Mouse (Mus musculus): ENCODE measurements around the gene Dao.

Dao gene

DNA sequence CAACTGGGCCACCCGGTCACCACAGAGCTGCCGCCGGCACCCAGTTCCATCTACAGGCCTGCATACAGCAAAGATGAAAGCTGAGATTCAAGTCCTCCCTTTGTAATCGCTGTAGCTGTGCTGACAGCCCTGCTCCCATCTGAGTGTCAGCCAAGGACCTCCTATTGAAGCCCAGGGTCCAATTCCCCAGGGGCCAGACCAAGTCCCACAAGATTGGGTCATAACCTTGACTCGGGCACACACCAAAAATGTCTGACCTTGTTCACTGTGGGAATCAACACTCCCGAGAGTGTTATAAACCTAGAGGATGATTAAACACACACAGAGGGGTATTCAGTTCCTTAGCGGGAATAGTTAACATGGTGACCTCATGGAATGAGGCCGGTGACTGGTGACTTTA is 21.7 kb upstream of the Dao start:
- DNase-seq (ENCODE audit: extremely low spot score, low read depth, low spot score) = no peak

- no peak for DNase-seq (ENCODE audit: extremely low spot score, low read depth, low spot score)
These were observed 20.0 kb upstream of the Dao start for GRCm38 (mm10) chr5:113983541-113983940.

DNA sequence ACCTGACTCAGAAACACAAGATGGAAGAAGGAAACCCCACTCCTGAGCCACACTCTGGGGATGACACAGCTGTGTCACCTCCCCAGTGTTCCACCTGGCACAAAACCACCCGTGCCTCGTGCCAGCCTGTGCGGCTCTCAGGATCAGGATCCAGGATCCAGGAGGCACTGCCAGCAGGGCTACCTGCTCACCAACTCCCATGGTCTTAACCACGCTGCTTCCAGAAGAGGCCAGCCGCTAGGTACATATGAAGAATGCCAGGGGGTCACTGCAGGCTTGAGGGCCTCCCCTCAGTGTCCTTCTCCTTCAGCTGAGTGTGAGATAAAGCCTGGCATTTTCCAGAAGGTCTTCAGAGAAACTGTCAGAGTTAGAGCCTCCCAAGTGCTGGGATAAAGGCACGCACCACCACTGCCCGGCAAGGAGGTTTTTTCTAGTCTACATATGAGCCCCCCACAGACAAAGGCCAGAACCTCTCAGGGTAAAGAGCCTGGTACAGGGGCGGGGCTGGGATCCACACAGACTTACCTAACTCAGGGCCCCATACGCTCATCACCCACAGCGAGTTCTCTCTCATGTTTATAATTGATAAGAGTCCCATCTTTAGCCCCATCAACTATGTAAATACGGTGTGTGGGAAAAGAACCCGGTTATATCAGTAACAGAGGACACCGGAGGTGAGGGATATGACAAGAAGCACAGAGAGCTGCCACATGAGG is 19.3 kb upstream of the Dao start:
- DNase-seq (ENCODE audit: extremely low spot score, low read depth, low spot score) = no peak

DNA sequence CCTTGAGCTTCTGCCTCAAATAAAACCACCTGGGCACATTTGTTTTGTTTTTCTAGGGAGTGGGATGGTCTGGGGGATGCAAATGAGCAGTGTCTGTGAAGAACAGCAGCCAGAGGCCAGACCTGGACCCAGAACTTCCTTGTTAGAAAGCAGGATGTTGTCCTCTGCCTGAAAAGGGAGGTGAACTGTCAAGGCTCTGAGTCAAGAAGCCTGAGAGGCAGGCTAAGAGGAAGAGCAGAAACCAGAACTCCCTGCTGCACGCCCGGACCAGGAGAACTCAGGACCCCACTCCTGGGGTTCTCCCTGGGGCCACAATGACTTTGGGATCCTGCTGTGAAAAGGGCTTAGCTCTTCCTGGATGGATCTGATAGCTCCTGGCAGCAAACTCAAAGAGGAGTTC is 17.8 kb upstream of the Dao start:
- DNase-seq (ENCODE audit: extremely low spot score, low read depth, low spot score) = no peak

GRCm38 (mm10) chr5:113986182-113986961 is 17.1 kb upstream of the Dao start:
- no peak for DNase-seq (ENCODE audit: extremely low spot score, low read depth, low spot score)

DNA sequence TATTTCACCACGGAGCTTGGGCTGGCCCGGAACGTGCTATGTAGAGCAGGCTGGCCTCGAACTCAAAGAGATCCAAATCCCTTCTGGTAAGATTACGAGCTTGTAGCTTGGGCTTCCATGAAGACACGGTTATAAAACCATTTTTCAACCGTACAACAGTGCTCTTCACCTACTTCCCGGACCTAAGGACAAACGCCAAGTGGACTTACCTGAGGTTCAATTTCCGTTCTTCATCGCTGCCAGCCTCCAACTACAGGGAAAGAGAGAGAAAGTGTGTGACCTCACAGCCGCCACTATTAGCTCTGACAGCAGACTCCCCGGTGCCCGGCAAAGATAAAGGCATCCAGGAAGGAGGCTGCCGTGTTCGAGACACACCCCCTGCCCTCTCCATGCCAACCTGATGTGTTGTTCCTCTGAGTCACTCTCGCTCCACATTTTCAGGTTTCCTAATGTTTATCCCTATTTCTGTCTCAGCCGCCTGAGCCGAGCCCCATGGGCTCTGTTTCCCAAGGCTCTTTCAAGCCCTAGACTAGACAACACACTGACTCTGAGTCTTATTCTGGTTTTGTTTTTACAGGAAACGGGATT is 14.0 kb upstream of the Dao start:
- DNase-seq (ENCODE audit: extremely low spot score, low read depth, low spot score) = no peak

- DNase-seq (ENCODE audit: extremely low spot score, low read depth, low spot score) = no peak
These were observed 12.9 kb upstream of the Dao start for GRCm38 (mm10) chr5:113990593-113990992.

DNA sequence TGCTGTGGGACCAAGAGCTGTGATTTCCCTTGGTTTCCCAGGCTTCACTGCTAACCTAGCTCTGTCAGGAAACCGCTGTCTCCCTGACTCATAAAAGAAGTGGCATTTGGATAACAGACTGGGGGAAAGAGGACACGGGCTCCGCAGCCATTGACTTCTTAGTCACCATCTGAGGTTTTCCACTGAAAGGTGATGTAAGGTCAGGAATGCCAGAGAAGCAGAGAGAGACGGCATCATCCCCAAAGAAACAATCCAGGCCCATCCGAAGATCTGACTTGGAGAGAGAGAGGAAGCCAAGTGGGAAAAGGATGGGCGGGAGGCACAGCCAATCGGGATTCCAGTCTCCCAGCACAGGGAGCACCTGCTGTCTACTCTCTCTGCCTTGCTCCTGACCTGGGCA is 12.4 kb upstream of the Dao start:
- no peak for DNase-seq (ENCODE audit: extremely low spot score, low read depth, low spot score)

GRCm38 (mm10) chr5:113992339-113992831 is 11.1 kb upstream of the Dao start:
- DNase-seq (ENCODE audit: extremely low spot score, low read depth, low spot score) = no peak

DNA sequence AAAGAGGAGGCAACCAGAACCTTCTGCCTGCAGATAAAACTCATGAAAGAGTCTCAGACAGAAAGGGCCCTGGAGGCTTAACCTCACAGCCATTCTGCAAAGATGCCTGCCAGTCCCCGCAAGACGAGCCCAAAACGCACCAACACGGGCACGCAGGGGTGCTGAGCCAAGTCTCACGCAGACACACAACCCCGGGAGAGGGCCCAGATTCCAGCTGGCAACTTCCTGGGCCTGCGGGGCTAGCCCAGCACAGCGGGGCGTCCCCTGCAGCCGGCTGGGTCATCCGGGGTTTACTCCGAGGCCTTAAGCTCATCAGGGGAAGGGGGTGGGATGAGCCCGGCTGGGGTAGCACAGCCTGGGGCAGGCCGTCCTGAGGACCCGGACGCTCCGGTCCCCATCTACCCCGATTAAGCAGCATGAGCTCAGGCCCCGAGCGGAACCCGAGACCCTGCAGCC is 10.4 kb upstream of the Dao start:
- DNase-seq (ENCODE audit: extremely low spot score, low read depth, low spot score) = no peak

DNA sequence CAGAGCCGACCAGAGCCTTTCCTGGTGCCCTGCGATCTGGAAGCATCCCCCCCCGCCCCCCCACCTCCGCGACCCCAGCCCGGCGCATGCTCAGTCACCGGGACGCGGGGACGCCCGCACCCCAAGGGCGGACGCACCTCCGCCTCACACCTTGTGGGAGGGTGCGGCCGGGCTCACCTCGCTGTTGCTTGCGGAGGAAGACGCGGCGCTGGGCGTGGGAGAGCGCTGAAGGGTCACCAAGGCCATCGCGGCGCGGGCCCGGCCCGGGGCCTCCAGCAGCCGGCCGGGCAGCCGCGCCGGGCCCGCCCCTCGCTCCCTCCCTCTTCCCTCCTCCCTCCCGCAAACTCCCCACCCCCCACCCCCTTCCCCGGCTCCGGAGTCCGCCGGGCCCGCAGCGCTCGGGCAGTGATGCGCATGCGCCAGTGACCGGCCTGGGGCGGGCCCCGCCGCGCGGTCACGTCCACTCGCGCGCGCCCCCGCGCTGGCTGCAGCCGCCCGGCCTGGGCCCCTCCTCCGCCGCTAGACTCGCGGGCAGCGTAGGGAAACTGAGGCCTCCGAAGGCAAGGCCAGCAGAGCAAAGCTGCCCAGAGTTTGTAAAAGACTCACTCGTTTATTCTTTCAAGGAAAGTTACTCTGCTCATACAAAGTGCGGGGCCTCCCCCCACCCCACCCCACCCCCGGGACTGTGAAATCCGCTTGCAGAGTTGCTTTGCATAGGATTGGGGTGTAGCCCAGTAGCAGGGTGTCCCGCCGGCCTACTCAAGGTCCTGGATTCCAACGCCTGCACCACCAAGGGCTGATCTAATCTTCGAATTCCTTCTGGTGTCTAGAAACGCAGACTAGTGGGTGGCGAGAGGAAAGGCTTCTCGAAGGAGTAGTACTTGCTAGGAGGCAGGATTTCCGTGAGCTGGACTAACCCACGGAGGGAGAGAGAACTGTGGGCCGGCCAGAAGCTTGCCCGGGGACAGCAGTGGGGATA is 9.7 kb upstream of the Dao start, which contains the start of gene Ssh1:
Gene Ssh1, minus strand, starts transcription at position 408 of the 979 bp plus-strand sequence.
- no peak for DNase-seq (ENCODE audit: extremely low spot score, low read depth, low spot score)

DNA sequence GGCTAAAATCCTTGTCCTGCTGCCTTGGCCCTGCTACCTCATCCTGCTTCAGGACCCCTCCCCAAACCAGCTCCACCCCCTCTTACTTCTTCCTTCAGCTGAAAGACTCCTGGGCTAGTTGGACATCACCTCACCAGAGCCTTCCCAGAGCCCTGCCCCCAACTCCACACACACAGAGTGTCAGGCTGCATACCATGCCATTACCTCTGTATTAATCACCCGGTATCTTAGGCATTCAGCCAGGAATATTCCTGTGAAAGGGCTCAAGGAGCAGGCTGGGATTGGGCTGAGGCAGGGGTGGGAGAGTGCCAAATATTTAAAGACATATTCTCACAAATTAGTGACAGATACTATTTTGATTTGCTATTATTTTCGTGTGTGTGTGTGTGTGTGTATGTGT is 7.0 kb upstream of the Dao start:
- DNase-seq (ENCODE audit: extremely low spot score, low read depth, low spot score) = no peak

DNA sequence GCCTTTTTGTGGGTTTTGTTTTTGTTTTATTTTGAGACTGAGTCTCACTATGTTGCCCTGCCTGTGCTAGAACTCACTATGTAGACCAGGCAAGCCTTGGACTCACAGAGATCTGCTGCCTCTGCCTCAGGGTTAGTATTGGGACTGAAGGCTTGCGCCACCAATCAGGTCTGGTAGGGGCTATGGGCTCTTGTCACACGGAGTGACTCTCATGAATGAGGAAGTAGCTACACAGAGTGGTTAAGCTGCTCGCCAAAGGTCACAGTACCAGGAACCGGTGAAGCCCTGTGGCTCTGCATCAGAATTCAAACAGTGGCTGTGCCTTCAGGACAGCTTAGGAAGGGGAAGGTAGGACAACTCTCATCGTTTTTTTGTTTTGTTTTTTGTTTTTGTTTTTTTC is 4.1 kb upstream of the Dao start:
- DNase-seq (ENCODE audit: extremely low spot score, low read depth, low spot score) = no peak

- DNase-seq (ENCODE audit: extremely low spot score, low read depth, low spot score) = no peak
These were observed 1.1 kb downstream of the Dao start for GRCm38 (mm10) chr5:114004573-114004972.

DNA sequence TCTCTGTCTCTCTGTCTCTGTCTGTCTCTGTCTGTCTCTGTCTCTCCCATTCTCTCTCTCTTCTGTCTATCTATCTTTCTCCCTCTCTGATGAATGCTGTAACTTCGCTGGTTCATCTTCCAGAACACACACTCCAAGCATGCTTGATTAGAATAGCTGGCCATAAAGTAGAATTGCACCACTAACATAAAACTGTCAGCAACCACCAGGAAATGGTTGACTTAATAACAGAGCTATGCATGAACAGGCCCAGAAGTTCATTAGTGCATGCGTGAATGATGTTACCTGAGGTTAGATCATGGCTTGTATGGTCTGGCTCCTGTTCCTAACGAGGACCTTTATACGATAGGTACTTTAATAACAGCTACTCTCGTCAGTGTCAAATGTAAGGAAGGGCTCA is 1.6 kb downstream of the Dao start:
- DNase-seq (ENCODE audit: extremely low spot score, low read depth, low spot score) = no peak

DNA sequence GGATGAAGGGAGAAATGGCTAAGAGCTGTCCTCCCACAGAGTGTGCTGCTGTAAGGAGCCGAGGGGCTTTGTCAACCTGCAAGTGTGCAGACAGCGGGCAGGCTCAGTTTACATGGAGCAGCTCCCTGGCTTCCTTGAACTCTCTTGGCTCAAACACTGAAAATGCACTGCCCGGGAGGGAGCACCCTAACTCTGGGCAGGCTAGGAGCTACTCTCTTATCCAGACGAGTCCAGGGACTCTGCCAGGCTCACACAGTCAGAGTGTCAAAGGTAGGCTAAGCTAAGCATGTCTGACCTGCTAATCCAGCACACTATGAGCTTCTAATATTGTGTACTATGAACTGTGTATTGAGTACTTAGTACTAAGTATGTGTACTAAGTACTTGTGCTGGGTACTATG is 3.5 kb downstream of the Dao start:
- no peak for DNase-seq (ENCODE audit: extremely low spot score, low read depth, low spot score)

- no peak for DNase-seq (ENCODE audit: extremely low spot score, low read depth, low spot score)
These were observed 4.4 kb downstream of the Dao start for GRCm38 (mm10) chr5:114007753-114008453.

- DNase-seq (ENCODE audit: extremely low spot score, low read depth, low spot score) = no peak
These were observed 5.5 kb downstream of the Dao start for GRCm38 (mm10) chr5:114009049-114009448.

GRCm38 (mm10) chr5:114015121-114015520 is 11.6 kb downstream of the Dao start:
- no peak for DNase-seq (ENCODE audit: extremely low spot score, low read depth, low spot score)

DNA sequence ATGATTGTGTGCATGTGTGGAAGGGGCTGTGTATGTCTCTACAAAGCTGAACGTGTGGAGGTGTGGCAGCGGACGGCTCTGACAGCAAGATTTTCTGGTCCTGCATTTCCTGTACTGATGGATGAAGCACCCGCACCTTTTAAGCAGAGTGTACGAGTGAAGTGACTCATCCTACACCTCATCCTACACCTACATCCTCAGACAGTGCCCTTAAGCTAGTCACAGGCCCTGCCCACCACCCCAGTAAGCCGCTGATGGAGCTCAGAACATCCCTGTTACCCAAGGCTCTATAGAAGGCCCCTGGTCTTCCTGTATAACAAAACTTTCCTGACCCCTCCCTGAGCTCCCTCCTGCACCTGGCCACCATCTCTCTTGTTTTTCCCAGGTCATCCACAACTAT is 20.9 kb downstream of the Dao start:
- no peak for DNase-seq (ENCODE audit: extremely low spot score, low read depth, low spot score)
